Mouse (Mus musculus) testis, adult 2 months (tissue): Measurements from ENCODE around the gene Miox.

Experiments
- CTCF ChIP-seq: fragments of 200-500 bp; IDR thresholded peaks from 2 replicates; pipeline ENCODE4 v1.5.1; 2012; ENCODE audit warnings: low read depth, mild to moderate bottlenecking, inconsistent platforms, low read length, moderate library complexity; ENCODE audit not compliant: control insufficient read depth, insufficient read depth, insufficient replicate concordance
- POLR2A ChIP-seq: fragments of 200-500 bp; IDR thresholded peaks from 2 replicates; pipeline ENCODE4 v1.6.1; 2012; ENCODE audit warnings: low read depth, mild to moderate bottlenecking, inconsistent platforms, low read length, moderate library complexity; ENCODE audit not compliant: control insufficient read depth

DNA sequence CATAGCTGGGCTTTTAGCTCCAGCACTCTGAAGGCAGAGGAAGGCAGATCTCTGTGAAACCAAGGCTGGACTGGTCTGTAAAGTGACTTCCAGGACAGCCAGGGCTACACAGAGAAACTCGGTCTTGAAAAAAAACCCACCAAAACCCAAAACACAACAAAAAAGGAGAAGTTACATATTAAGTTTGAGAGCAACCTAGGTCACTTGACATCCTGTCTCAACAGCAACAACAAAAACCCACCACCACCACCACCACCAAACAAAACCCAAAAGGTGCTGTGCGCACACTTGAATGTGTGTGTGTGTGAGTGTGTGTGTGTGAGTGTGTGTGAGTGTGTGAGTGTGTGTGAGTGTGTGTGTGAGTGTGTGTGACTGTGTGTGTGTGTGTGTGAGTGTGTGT, 5.5 kb downstream of the Miox start:
- TF ChIP-seq POLR2A (no peak), CTCF (no peak)
